Mouse (Mus musculus) neural tube, embryonic 11.5 days (tissue): ENCODE measurements around the gene Zfp598. TPM values are rescaled to one million over a fixed set of nuclear protein-coding genes. Genes with fewer than 3 reads are reported as not detected.

Source experiments
- ATAC-seq: fragments of 200-750 bp; cut with Nextera tagmentation; 2 replicates; pipeline ENCODE4 v1.8.0; 2017; ENCODE audit warnings: moderate number of reproducible peaks, mild to moderate bottlenecking, moderate TSS enrichment, moderate library complexity; ENCODE audit not compliant: insufficient read depth, low FRiP score, low TSS enrichment
- DNase-seq: peaks from one replicate; pipeline ENCODE4 v3.0.0-alpha.2; 2015; ENCODE audit warnings: low spot score
- H3K27ac ChIP-seq: fragments of 300-500 bp; sonication (generic); 2 replicates; pipeline ENCODE4 v1.5.1; 2014; ENCODE audit warnings: low read depth, mild to moderate bottlenecking, low read length
- H3K27me3 ChIP-seq: fragments of 300-500 bp; sonication (generic); 2 replicates; pipeline ENCODE4 v1.6.1; 2014; ENCODE audit warnings: mild to moderate bottlenecking, low read length, mixed read lengths; ENCODE audit not compliant: control insufficient read depth, insufficient read depth
- H3K36me3 ChIP-seq: fragments of 300-500 bp; sonication (generic); 2 replicates; pipeline ENCODE4 v1.6.1; 2014; ENCODE audit warnings: mild to moderate bottlenecking, low read length, moderate library complexity, mixed read lengths; ENCODE audit not compliant: control insufficient read depth, insufficient read depth
- H3K4me1 ChIP-seq: fragments of 300-500 bp; sonication (generic); 2 replicates; pipeline ENCODE4 v1.6.1; 2014; ENCODE audit warnings: low read length, mixed read lengths; ENCODE audit not compliant: control insufficient read depth, insufficient read depth
- H3K4me2 ChIP-seq: fragments of 300-500 bp; sonication (generic); 2 replicates; pipeline ENCODE4 v1.6.1; 2014; ENCODE audit warnings: low read depth, mild to moderate bottlenecking, moderate library complexity
- H3K4me3 ChIP-seq: fragments of 300-500 bp; sonication (generic); 2 replicates; pipeline ENCODE4 v1.5.1; 2014; ENCODE audit warnings: low read depth, low read length
- H3K9ac ChIP-seq: fragments of 300-500 bp; sonication (generic); 2 replicates; pipeline ENCODE4 v1.6.1; 2014; ENCODE audit warnings: mild to moderate bottlenecking, low read length
- H3K9me3 ChIP-seq: fragments of 300-500 bp; sonication (generic); 2 replicates; pipeline ENCODE4 v1.6.1; 2016; ENCODE audit warnings: low read length; ENCODE audit not compliant: control insufficient read depth
- WGBS: fragments of 180-500 bp; shearing (Covaris S2); extraction: QIAGEN DNeasy Blood & Tissue Kit; methylation state at CpG from one replicate; pipeline ENCODE4 v1.1.7; 2014; 5-methylcytosine and 5-hydroxymethylcytosine counted together
- polyA plus RNA-seq: library from polyadenylated mRNA; unstranded; fragments of >200 nt; fragmentation: Nextera tagmentation; extraction: Ambion mirVana; gene quantifications from 2 replicates; pipeline ENCODE4 v1.2.1, GENCODE M21; 2014

Gene Zfp598
- polyA plus RNA-seq, 1 experiment from 2014 or later = 35.7 TPM

- Histone ChIP-seq H3K9me3 (no peaks in the 10 kb centered on the region), H3K27ac (peak overlapping the region; percentile 76; the same call in 1 of the 2 replicates), H3K4me1 (peaks cover 24% of the 10 kb centered on the region), H3K4me2 (peak overlapping the region; percentile 76), H3K9ac (peak overlapping the region; percentile 94), H3K4me3 (peak overlapping the region; percentile 98), H3K36me3 (no peaks in the 10 kb centered on the region), H3K27me3 (no peaks in the 10 kb centered on the region)
- WGBS = 11% methylated on average over 8 of the region's 8 CpGs
- no peak for DNase-seq
- no peak for ATAC-seq
These were observed 858 bp downstream of the Zfp598 start for GRCm38 (mm10) chr17:24670246-24670844.

DNA sequence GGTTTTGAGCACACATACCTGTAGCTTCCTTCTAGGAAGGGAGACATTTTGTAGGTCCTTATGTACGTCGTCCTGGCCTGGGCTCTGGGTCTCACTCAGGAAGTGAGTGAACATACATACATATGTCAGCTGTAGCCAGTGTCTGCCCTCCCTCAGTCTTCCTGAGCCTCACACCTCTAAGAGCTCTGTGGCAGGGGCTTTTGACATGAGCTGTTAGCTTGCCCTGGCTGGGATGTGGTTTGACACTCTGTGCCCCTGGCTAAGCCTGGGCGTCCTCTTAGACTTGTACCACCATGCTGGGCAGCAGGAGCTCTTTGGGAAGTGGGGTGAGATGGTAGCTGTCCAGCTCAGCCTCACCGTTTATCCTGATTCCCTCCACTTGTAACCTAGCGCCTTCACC lies 1.9 kb downstream of the Zfp598 start:
- no peaks in the 10 kb centered on the region for H3K9me3 ChIP-seq
- ATAC-seq (no peak), DNase-seq (no peak)
- no peaks in the 10 kb centered on the region for H3K36me3 ChIP-seq
- no peak overlapping the region for H3K9ac ChIP-seq
- peaks cover 24% of the 10 kb centered on the region for H3K4me1 ChIP-seq
- H3K4me2 ChIP-seq = 0 out of 2 replicates have a peak overlapping the region, but pooled peaks have one; percentile 76
- no peaks in the 10 kb centered on the region for H3K27me3 ChIP-seq
- no peak overlapping the region for H3K4me3 ChIP-seq
- WGBS = 82% methylated on average over 5 of the region's 5 CpGs
- H3K27ac ChIP-seq = no peak overlapping the region

DNA sequence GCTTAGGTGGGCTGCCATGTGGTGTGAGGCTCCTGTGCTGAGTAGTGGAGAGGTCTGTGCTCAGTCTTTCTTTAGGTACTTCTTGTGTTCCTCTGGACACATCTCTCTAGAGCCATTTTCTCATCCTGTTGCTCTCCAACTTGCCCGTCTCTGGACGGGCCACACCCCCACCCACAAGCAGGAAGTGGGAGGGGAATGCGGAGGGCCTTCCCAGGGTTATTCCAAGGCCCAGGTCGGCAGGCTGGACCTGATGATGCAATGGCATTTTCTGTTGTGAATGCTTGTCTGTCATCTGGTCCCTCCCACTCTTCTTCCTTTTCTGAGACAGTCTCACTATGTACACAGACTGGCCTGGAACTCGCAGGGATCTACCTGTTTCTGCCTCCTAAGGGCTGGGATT lies 2.7 kb downstream of the Zfp598 start:
- 37% methylated on average over 5 of the region's 5 CpGs for WGBS
- H3K36me3 ChIP-seq = 0 out of 2 replicates have a peak, but pooled peaks cover 3% of the 10 kb centered on the region
- H3K27me3 ChIP-seq = no peaks in the 10 kb centered on the region
- 0 out of 2 replicates have a peak overlapping the region, but pooled peaks have one; percentile 12 for H3K4me2 ChIP-seq
- no peaks in the 10 kb centered on the region for H3K9me3 ChIP-seq
- ATAC-seq (no peak), DNase-seq (no peak)
- no peak overlapping the region for H3K27ac ChIP-seq
- H3K9ac ChIP-seq = no peak overlapping the region
- peaks cover 24% of the 10 kb centered on the region for H3K4me1 ChIP-seq
- no peak overlapping the region for H3K4me3 ChIP-seq

DNA sequence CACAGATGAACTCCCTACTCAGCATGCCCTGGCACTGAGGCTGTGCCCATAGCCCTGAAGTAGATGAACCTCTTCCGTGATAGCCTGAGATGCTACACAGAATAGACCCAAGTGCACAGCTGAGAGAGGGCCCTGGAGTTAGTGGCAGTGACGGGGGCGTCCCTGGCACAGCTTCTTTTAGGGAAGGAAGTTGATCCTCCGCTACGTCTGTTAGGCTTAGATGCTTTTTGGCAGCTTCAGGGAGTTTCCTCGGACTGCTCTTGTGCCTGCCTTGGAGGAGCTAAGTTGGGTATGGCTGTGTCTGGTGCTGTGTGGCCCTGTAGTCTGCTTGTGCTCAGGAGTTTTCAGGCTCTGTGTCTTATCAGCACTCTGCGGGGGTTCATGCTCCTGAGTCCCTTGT lies 4.8 kb downstream of the Zfp598 start:
- WGBS = 89% methylated on average over 7 of the region's 7 CpGs
- Histone ChIP-seq H3K4me1 (peaks cover 19% of the 10 kb centered on the region), H3K9me3 (no peaks in the 10 kb centered on the region), H3K9ac (0 out of 2 replicates have a peak overlapping the region, but pooled peaks have one; percentile 6), H3K27me3 (no peaks in the 10 kb centered on the region), H3K36me3 (peaks cover 15% of the 10 kb centered on the region), H3K27ac (no peak overlapping the region), H3K4me3 (no peak overlapping the region), H3K4me2 (no peak overlapping the region)
- DNase-seq (no peak), ATAC-seq (no peak)

DNA sequence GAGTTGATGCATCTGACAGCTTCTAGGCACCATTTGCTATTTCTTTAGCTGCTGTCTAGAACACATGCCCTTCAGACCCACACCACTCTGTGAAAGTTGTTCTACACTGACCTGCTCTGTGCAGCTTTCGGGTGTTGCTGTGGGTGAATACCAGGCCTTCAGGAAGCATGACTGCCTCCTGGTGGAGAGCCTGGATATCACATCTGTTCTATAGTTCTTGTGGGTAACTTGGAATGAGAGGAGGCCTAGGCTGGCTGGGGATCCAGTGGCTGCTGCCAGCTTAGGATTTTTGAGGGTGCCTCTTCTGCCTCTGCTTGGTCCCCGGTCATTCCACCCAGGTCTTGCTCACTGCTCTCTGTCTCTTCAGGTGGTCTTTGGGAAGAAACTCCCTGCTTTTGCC lies 6.7 kb downstream of the Zfp598 start:
- DNase-seq = peak; percentile 50
- peaks cover 9% of the 10 kb centered on the region; the same call in 1 of the 2 replicates for H3K4me1 ChIP-seq
- no peak for ATAC-seq
- peaks cover 27% of the 10 kb centered on the region for H3K36me3 ChIP-seq
- WGBS = 73% methylated on average over 2 of the region's 2 CpGs
- no peak overlapping the region for H3K4me3 ChIP-seq
- H3K9me3 ChIP-seq = no peaks in the 10 kb centered on the region
- no peak overlapping the region for H3K27ac ChIP-seq
- H3K9ac ChIP-seq = no peak overlapping the region
- no peak overlapping the region for H3K4me2 ChIP-seq
- no peaks in the 10 kb centered on the region for H3K27me3 ChIP-seq

DNA sequence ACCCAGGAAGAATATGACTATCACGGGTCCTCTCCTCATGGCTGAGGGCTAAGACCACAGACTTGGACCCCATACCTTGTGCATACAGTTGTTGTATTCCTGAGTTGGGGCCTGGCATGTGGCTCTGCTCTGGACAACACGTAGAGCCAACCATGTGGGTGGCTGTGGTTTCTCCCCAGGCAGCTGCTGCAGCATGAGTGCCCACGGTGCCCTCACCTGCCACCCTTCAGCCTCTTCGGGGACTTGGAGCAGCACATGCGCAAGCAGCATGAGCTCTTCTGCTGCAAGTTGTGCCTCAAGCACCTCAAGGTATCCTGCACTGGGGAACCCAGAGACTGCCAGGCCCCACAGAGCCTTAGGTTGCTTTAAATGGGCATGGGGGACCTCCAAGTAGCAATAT lies 7.4 kb downstream of the Zfp598 start:
- Histone ChIP-seq H3K9me3 (no peaks in the 10 kb centered on the region), H3K4me2 (no peak overlapping the region), H3K36me3 (peaks cover 30% of the 10 kb centered on the region), H3K27ac (no peak overlapping the region), H3K4me1 (0 out of 2 replicates have a peak, but pooled peaks cover 3% of the 10 kb centered on the region), H3K4me3 (no peak overlapping the region), H3K27me3 (no peaks in the 10 kb centered on the region), H3K9ac (no peak overlapping the region)
- DNase-seq = no peak
- 97% methylated on average over 5 of the region's 5 CpGs for WGBS
- no peak for ATAC-seq

DNA sequence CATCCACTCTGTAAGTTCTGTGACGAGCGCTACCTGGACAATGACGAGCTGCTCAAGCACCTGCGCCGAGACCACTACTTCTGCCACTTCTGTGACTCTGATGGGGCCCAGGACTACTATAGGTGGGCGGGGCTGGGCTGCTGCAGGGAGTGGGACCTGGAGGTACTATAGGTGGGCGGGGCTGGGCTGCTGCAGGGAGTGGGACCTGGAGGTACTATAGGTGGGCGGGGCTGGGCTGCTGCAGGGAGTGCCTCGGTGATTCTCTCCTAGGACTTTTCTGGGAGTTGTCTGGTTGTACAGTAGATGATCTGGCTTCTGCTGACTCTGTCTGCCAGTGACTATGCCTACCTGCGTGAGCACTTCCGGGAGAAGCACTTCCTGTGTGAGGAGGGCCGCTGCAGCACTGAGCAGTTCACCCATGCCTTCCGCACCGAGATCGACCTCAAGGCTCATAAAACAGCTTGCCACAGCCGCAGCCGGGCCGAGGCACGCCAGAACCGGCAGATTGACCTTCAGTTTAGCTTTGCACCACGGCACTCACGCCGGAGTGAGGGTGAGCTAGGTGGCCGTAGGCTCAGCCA lies 8.1 kb downstream of the Zfp598 start:
- no peak for ATAC-seq

GRCm38 (mm10) chr17:24686514-24686913 lies 17.0 kb downstream of the Zfp598 start:
- DNase-seq (peak; percentile 45), ATAC-seq (no peak)
- Histone ChIP-seq H3K9me3 (no peaks in the 10 kb centered on the region), H3K36me3 (peaks cover 1% of the 10 kb centered on the region; the same call in 1 of the 2 replicates), H3K4me2 (peak overlapping the region; percentile 19; the same call in 1 of the 2 replicates), H3K9ac (no peak overlapping the region), H3K27me3 (peaks cover 32% of the 10 kb centered on the region), H3K4me3 (no peak overlapping the region), H3K4me1 (peaks cover 8% of the 10 kb centered on the region; the same call in 1 of the 2 replicates), H3K27ac (no peak overlapping the region)
- 23% methylated on average over 16 of the region's 16 CpGs for WGBS

More for the DNA sequence above, 8.1 kb downstream of the Zfp598 start:
- no peak for DNase-seq
- Histone ChIP-seq H3K9ac (no peak overlapping the region), H3K4me2 (no peak overlapping the region), H3K9me3 (no peaks in the 10 kb centered on the region), H3K27ac (no peak overlapping the region), H3K4me3 (no peak overlapping the region), H3K36me3 (peaks cover 30% of the 10 kb centered on the region), H3K4me1 (no peaks in the 10 kb centered on the region), H3K27me3 (no peaks in the 10 kb centered on the region)
- 87% methylated on average over 24 of the region's 24 CpGs for WGBS

GRCm38 (mm10) chr17:24687146-24687595 lies 17.7 kb downstream of the Zfp598 start:
- peak; percentile 43 for DNase-seq
- Histone ChIP-seq H3K27me3 (peaks cover 32% of the 10 kb centered on the region), H3K9me3 (no peaks in the 10 kb centered on the region), H3K4me1 (peaks cover 8% of the 10 kb centered on the region; the same call in 1 of the 2 replicates), H3K27ac (no peak overlapping the region), H3K4me2 (peak overlapping the region; percentile 43), H3K9ac (no peak overlapping the region), H3K36me3 (no peaks in the 10 kb centered on the region), H3K4me3 (peak overlapping the region; percentile 20)
- 1% methylated on average over 24 of the region's 25 CpGs for WGBS
- 0 out of 2 replicates have a peak, but pooled peaks have one; percentile 41 for ATAC-seq
